ENCODE assay signal across 25 mouse cellular contexts in the genomic region with DNA sequence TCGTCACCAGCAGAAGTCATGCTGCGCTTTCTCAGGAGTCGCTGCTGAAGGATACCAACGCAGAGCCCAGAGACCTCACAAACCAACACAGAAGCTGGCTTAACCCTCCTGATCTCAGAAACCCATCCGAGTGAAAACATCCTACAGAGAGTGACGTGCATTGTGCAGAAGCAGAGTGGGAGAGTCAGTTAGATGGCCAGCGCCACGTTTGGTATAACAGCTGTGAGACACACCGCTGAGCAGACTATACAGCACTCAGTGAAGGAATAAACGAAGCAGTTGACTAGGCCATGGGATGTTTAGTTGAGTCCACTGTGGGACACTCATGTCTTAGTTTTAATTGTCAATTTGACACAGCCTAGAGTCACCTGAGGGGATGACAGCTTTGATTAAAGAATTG. TPM values are rescaled to one million over a fixed set of nuclear protein-coding genes. Genes with fewer than 3 reads are reported as not detected.
A peak's percentile ranks its signal among the peaks of the same experiment; 100 is the strongest.
DNase-seq lines count a peak whose midpoint lies in the region; ATAC-seq and TF ChIP-seq lines count a peak whose summit lies in the region.
"Had no signal": no experiment of that assay in that cellular context is flagged by ENCODE, and none has a peak within 500 bp of the region (broad histone marks: within the 10 kb centered on the region; RNA-seq: fewer than 3 reads in every experiment).

No protein-coding gene starts in this region.

- no peak for ATAC-seq in kidney, embryonic 14.5 days (ENCODE audit: low FRiP score, low TSS enrichment)
- ATAC-seq in kidney, embryonic 16.5 days (ENCODE audit: low FRiP score, low TSS enrichment): 0 out of 2 replicates have a peak, but pooled peaks have one; percentile 27
- ATAC-seq in kidney, postnatal 0 days (replicated peaks; ENCODE audit: low FRiP score, low read depth): no peak; the same call in 1 of the 2 replicates
- ATAC-seq: activated CD4-positive, CD25-positive, alpha-beta regulatory T cell, adult 4 months; forebrain, embryonic 13.5 days; forebrain, embryonic 16.5 days had no signal

- no peaks in the 10 kb centered on the region for H3K36me3 ChIP-seq in kidney, embryonic 14.5 days (ENCODE audit: control insufficient read depth, insufficient read depth, low read length)
- H3K36me3 ChIP-seq in kidney, embryonic 16.5 days (ENCODE audit: insufficient read depth, low read length): no peaks in the 10 kb centered on the region
- no peaks in the 10 kb centered on the region for H3K36me3 ChIP-seq in kidney, postnatal 0 days (ENCODE audit: insufficient read depth, low read length)
- H3K36me3 ChIP-seq: forebrain, embryonic 10.5 days; heart, embryonic 13.5 days; hindbrain, embryonic 12.5 days; hindbrain, embryonic 15.5 days had no signal

- no peak for TF ChIP-seq CTCF in kidney, postnatal 0 days (IDR thresholded peaks at IDR 0.05; ENCODE audit: low read depth)

- no peak overlapping the region for H3K27ac ChIP-seq in kidney, embryonic 14.5 days (ENCODE audit: low read depth, low read length)
- no peak overlapping the region for H3K27ac ChIP-seq in kidney, embryonic 16.5 days (ENCODE audit: low read length)
- peak overlapping the region; percentile 31 for H3K27ac ChIP-seq in kidney, postnatal 0 days
- H3K27ac ChIP-seq: forebrain, embryonic 10.5 days; forebrain, embryonic 13.5 days; heart, embryonic 13.5 days; hindbrain, embryonic 12.5 days; hindbrain, embryonic 15.5 days had no signal

- peak; percentile 72 for DNase-seq in heart, adult 11 months
- DNase-seq in heart, adult 9 months (ENCODE audit: low spot score in 2 of 2): no peak
- peak; percentile 9 for DNase-seq in kidney, adult 18-20 months
- DNase-seq in kidney, adult 9 months: no peak
- no peak for DNase-seq in kidney, postnatal 0 days (ENCODE audit: low spot score)
- no peak for DNase-seq in lung, postnatal 4 days
- DNase-seq: adrenal gland, postnatal 10 days; adrenal gland, postnatal 36 days; cerebellum, adult 18-20 months; cerebellum, adult 9-10 months; cerebellum, postnatal 14 days; gastrocnemius, postnatal 10 days; gastrocnemius, postnatal 36 days had no signal

- H3K9ac ChIP-seq in kidney, embryonic 14.5 days (ENCODE audit: low read depth, low read length): no peak overlapping the region
- no peak overlapping the region for H3K9ac ChIP-seq in kidney, embryonic 16.5 days (replicated peaks; ENCODE audit: low read length)
- no peak overlapping the region for H3K9ac ChIP-seq in kidney, postnatal 0 days (ENCODE audit: low read depth, low read length)
- H3K9ac ChIP-seq: forebrain, embryonic 13.5 days; heart, embryonic 13.5 days; hindbrain, embryonic 12.5 days; hindbrain, embryonic 15.5 days had no signal

- no peaks in the 10 kb centered on the region for H3K4me1 ChIP-seq in kidney, embryonic 14.5 days (ENCODE audit: control insufficient read depth, insufficient read depth, low read length)
- H3K4me1 ChIP-seq in kidney, embryonic 16.5 days (ENCODE audit: insufficient read depth, low read length): no peaks in the 10 kb centered on the region
- no peaks in the 10 kb centered on the region for H3K4me1 ChIP-seq in kidney, postnatal 0 days (replicated peaks; ENCODE audit: insufficient read depth, low read length)
- H3K4me1 ChIP-seq: forebrain, embryonic 13.5 days; heart, embryonic 13.5 days; hindbrain, embryonic 12.5 days; hindbrain, embryonic 15.5 days had no signal

- no peaks in the 10 kb centered on the region for H3K9me3 ChIP-seq in kidney, embryonic 14.5 days (ENCODE audit: control insufficient read depth, low read length)
- 0 out of 2 replicates have a peak, but pooled peaks cover 2% of the 10 kb centered on the region for H3K9me3 ChIP-seq in kidney, embryonic 16.5 days (ENCODE audit: low read length)
- no peaks in the 10 kb centered on the region for H3K9me3 ChIP-seq in kidney, postnatal 0 days (replicated peaks; ENCODE audit: low read length)
- H3K9me3 ChIP-seq: forebrain, embryonic 10.5 days; forebrain, embryonic 13.5 days; hindbrain, embryonic 12.5 days; hindbrain, embryonic 15.5 days had no signal

- H3K27me3 ChIP-seq in kidney, embryonic 14.5 days (ENCODE audit: control insufficient read depth, insufficient read depth, low read length): no peaks in the 10 kb centered on the region
- no peaks in the 10 kb centered on the region for H3K27me3 ChIP-seq in kidney, embryonic 16.5 days (ENCODE audit: insufficient read depth, low read length)
- H3K27me3 ChIP-seq in kidney, postnatal 0 days (ENCODE audit: insufficient read depth, low read length): no peaks in the 10 kb centered on the region
- H3K27me3 ChIP-seq: forebrain, embryonic 13.5 days; hindbrain, embryonic 12.5 days; hindbrain, embryonic 15.5 days had no signal

- H3K4me3 ChIP-seq in kidney, embryonic 14.5 days (ENCODE audit: low read length): no peak overlapping the region
- H3K4me3 ChIP-seq in kidney, embryonic 16.5 days (ENCODE audit: low read length): no peak overlapping the region
- H3K4me3 ChIP-seq in kidney, postnatal 0 days (replicated peaks; ENCODE audit: low read depth, low read length): no peak overlapping the region
- H3K4me3 ChIP-seq: forebrain, embryonic 10.5 days; forebrain, embryonic 13.5 days; heart, embryonic 13.5 days; hindbrain, embryonic 12.5 days; hindbrain, embryonic 15.5 days had no signal

- no peak overlapping the region for H3K4me2 ChIP-seq in kidney, embryonic 14.5 days (replicated peaks; ENCODE audit: low read depth, low read length)
- no peak overlapping the region for H3K4me2 ChIP-seq in kidney, embryonic 16.5 days (replicated peaks; ENCODE audit: low read depth, low read length)
- no peak overlapping the region for H3K4me2 ChIP-seq in kidney, postnatal 0 days (ENCODE audit: low read length)
- H3K4me2 ChIP-seq: forebrain, embryonic 13.5 days; heart, embryonic 13.5 days; hindbrain, embryonic 12.5 days; hindbrain, embryonic 15.5 days had no signal

- 66% methylated on average over 10 of the region's 10 CpGs for WGBS in kidney, embryonic 14.5 days
- 61% methylated on average over 10 of the region's 10 CpGs for WGBS in kidney, embryonic 16.5 days
- 58% methylated on average over 10 of the region's 10 CpGs for WGBS in kidney, postnatal 0 days

RNA-seq across cellular contexts. Expression of a gene that starts 40.2 kb away (rescaled TPM):
- not detected in 2 replicates for polyA plus RNA-seq in kidney, embryonic 14.5 days (2014; fragmentation: Nextera tagmentation; extraction: Ambion mirVana)
- polyA plus RNA-seq in kidney, embryonic 16.5 days (2015; fragmentation: Nextera tagmentation; extraction: Ambion mirVana): 0.11 TPM in 1 of 2 replicates, not detected in the other
- not detected in 2 replicates for polyA plus RNA-seq in kidney, postnatal 0 days (2015; fragmentation: Nextera tagmentation; extraction: Ambion mirVana)
- polyA plus RNA-seq: activated CD4-positive, CD25-positive, alpha-beta regulatory T cell, adult 4 months; embryonic facial prominence, embryonic 11.5 days; embryonic facial prominence, embryonic 14.5 days; forebrain, embryonic 13.5 days; heart, embryonic 13.5 days; heart, embryonic 16.5 days; hindbrain, embryonic 12.5 days had no signal

Comparison
In these comparisons a context has a peak if more than half of its experiments do, and no peak if none do; other contexts are left out.
1. DNase-seq: peak in heart, adult 11 months (single experiment) and kidney, adult 18-20 months (single experiment); none in heart, adult 9 months (0 of 2), kidney, adult 9 months (single experiment), kidney, postnatal 0 days (single experiment) and lung, postnatal 4 days (0 of 2).